Mouse (Mus musculus) embryo, embryonic 11 days (tissue): ENCODE measurements around the gene Pcdh9.
A peak's percentile ranks its signal among the peaks of the same experiment; 100 is the strongest.

Source experiments
- DNase-seq: peaks from one replicate; pipeline ENCODE4 v3.0.0-alpha.2; 2015

Gene Pcdh9

GRCm38 (mm10) chr14:93102755-93103154 lies 787.7 kb downstream of the Pcdh9 start:
- no peak for DNase-seq

GRCm38 (mm10) chr14:93095081-93095480 lies 795.4 kb downstream of the Pcdh9 start:
- peak; percentile 33 for DNase-seq

GRCm38 (mm10) chr14:93092806-93093205 lies 797.7 kb downstream of the Pcdh9 start:
- no peak for DNase-seq

GRCm38 (mm10) chr14:93085646-93086045 lies 804.8 kb downstream of the Pcdh9 start:
- DNase-seq = no peak

GRCm38 (mm10) chr14:93083140-93083539 lies 807.3 kb downstream of the Pcdh9 start:
- peak; percentile 14 for DNase-seq

- DNase-seq = no peak
These were observed 809.6 kb downstream of the Pcdh9 start for GRCm38 (mm10) chr14:93080910-93081309.

- no peak for DNase-seq
These were observed 814.7 kb downstream of the Pcdh9 start for GRCm38 (mm10) chr14:93075761-93076160.

- DNase-seq = no peak
These were observed 818.1 kb downstream of the Pcdh9 start for GRCm38 (mm10) chr14:93072346-93072745.

GRCm38 (mm10) chr14:93070140-93070539 lies 820.3 kb downstream of the Pcdh9 start:
- DNase-seq = no peak

- no peak for DNase-seq
These were observed 822.8 kb downstream of the Pcdh9 start for GRCm38 (mm10) chr14:93067411-93068336.

- peak; percentile 19 for DNase-seq
These were observed 823.6 kb downstream of the Pcdh9 start for GRCm38 (mm10) chr14:93066732-93067410.

GRCm38 (mm10) chr14:93061824-93062620 lies 828.5 kb downstream of the Pcdh9 start:
- no peak for DNase-seq

- DNase-seq = no peak
These were observed 831.7 kb downstream of the Pcdh9 start for GRCm38 (mm10) chr14:93058799-93059198.

GRCm38 (mm10) chr14:93055997-93056396 lies 834.5 kb downstream of the Pcdh9 start:
- no peak for DNase-seq

- DNase-seq = no peak
These were observed 849.9 kb downstream of the Pcdh9 start for GRCm38 (mm10) chr14:93040591-93040990.

- peak; percentile 7 for DNase-seq
These were observed 850.9 kb downstream of the Pcdh9 start for GRCm38 (mm10) chr14:93039326-93040221.

GRCm38 (mm10) chr14:93009147-93010064 lies 881.1 kb downstream of the Pcdh9 start:
- DNase-seq = peak; percentile 64
